Mouse (Mus musculus): ENCODE results near the gene Mettl9.

GRCm38 (mm10) chr7:121001879-121002278, 32.4 kb upstream of the Mettl9 start:
- no peak for TF ChIP-seq CTCF (IDR thresholded peaks at IDR 0.05)
- TF ChIP-seq EP300 (IDR thresholded peaks at IDR 0.05), result no peak

Measured in lung, postnatal 0 days (tissue).